Mouse (Mus musculus) hindbrain, embryonic 10.5 days (tissue): ENCODE results near the gene Zfp277. TPM values are rescaled to one million over a fixed set of nuclear protein-coding genes. Genes with fewer than 3 reads are reported as not detected.
A peak's percentile ranks its signal among the peaks of the same experiment; 100 is the strongest.

ENCODE experiments used
- DNase-seq: peaks from one replicate; pipeline ENCODE4 v3.0.0-alpha.2; 2017; ENCODE audit warnings: low spot score
- H3K27ac ChIP-seq: fragments of 300-500 bp; sonication (generic); 2 replicates; pipeline ENCODE4 v1.5.1; 2016; ENCODE audit warnings: mild to moderate bottlenecking, moderate library complexity
- H3K27me3 ChIP-seq: fragments of 300-500 bp; sonication (generic); 2 replicates; pipeline ENCODE4 v1.6.1; 2016; ENCODE audit warnings: mild to moderate bottlenecking; ENCODE audit not compliant: poor library complexity, insufficient read depth, severe bottlenecking
- H3K36me3 ChIP-seq: fragments of 300-500 bp; sonication (generic); 2 replicates; pipeline ENCODE4 v1.6.1; 2016; ENCODE audit warnings: mild to moderate bottlenecking, moderate library complexity
- H3K4me1 ChIP-seq: fragments of 300-500 bp; sonication (generic); replicated peaks from 2 replicates; pipeline ENCODE4 v1.6.1; 2016; ENCODE audit warnings: mild to moderate bottlenecking
- H3K4me3 ChIP-seq: fragments of 300-500 bp; sonication (generic); 2 replicates; pipeline ENCODE4 v1.5.1; 2016; ENCODE audit warnings: mild to moderate bottlenecking, moderate library complexity
- H3K9me3 ChIP-seq: fragments of 300-500 bp; sonication (generic); 2 replicates; pipeline ENCODE4 v1.6.1; 2016; ENCODE audit warnings: mild to moderate bottlenecking, moderate library complexity
- WGBS: fragments of 180-500 bp; shearing (Covaris S2); methylation state at CpG from one replicate; pipeline ENCODE4 v1.1.7; 2016; 5-methylcytosine and 5-hydroxymethylcytosine counted together
- polyA plus RNA-seq: library from polyadenylated mRNA; unstranded; fragments of >200 nt; fragmentation: Nextera tagmentation; extraction: Ambion mirVana; gene quantifications from 2 replicates; pipeline ENCODE4 v1.2.1, GENCODE M21; 2016

Zfp277 gene
- 36.0 and 37.8 TPM in 2 replicates for polyA plus RNA-seq

- under 1% methylated on average over 79 of the region's 80 CpGs for WGBS
- Histone ChIP-seq H3K27ac (peak within 1 kb of the TSS; percentile 94), H3K9me3 (no peaks in the 10 kb centered on the region), H3K4me3 (peak within 1 kb of the TSS; percentile 82), H3K36me3 (no peaks in the 10 kb centered on the region), H3K4me1 (peaks cover 45% of the 10 kb centered on the region), H3K27me3 (no peaks in the 10 kb centered on the region)
- peak; percentile 99 for DNase-seq
Observed at GRCm38 (mm10) chr12:40445648-40446449, at the start of gene Zfp277, which contains the start of gene Dock4. TSS of gene Zfp277 (minus strand) at chr12:40445902. TSS of gene Dock4 (plus strand) at chr12:40445952.

- no peak overlapping the region for H3K4me3 ChIP-seq
- 60% methylated on average over 12 of the region's 12 CpGs for WGBS
- H3K36me3 ChIP-seq, result no peaks in the 10 kb centered on the region
- H3K27me3 ChIP-seq, result no peaks in the 10 kb centered on the region
- no peaks in the 10 kb centered on the region for H3K9me3 ChIP-seq
- H3K4me1 ChIP-seq, result peaks cover 34% of the 10 kb centered on the region
- no peak overlapping the region for H3K27ac ChIP-seq
- no peak for DNase-seq
Observed at GRCm38 (mm10) chr12:40486047-40486837, 40.5 kb upstream of the Zfp277 start.

GRCm38 (mm10) chr12:40485210-40485609 lies 39.5 kb upstream of the Zfp277 start:
- Histone ChIP-seq H3K27ac (no peak overlapping the region), H3K4me1 (peaks cover 36% of the 10 kb centered on the region), H3K36me3 (no peaks in the 10 kb centered on the region), H3K9me3 (no peaks in the 10 kb centered on the region), H3K4me3 (no peak overlapping the region), H3K27me3 (no peaks in the 10 kb centered on the region)
- WGBS, result 92% methylated on average over 1 of the region's 1 CpGs
- DNase-seq, result no peak

GRCm38 (mm10) chr12:40484224-40484623 lies 38.5 kb upstream of the Zfp277 start:
- H3K4me3 ChIP-seq, result no peak overlapping the region
- WGBS, result 29% methylated on average over 3 of the region's 3 CpGs
- H3K27me3 ChIP-seq, result no peaks in the 10 kb centered on the region
- H3K27ac ChIP-seq, result no peak overlapping the region
- DNase-seq, result no peak
- H3K36me3 ChIP-seq, result no peaks in the 10 kb centered on the region
- H3K9me3 ChIP-seq, result no peaks in the 10 kb centered on the region
- peaks cover 38% of the 10 kb centered on the region for H3K4me1 ChIP-seq

GRCm38 (mm10) chr12:40477621-40478452 lies 32.1 kb upstream of the Zfp277 start:
- no peak for DNase-seq
- no peaks in the 10 kb centered on the region for H3K27me3 ChIP-seq

GRCm38 (mm10) chr12:40473709-40474108 lies 28.0 kb upstream of the Zfp277 start:
- Histone ChIP-seq H3K27me3 (no peaks in the 10 kb centered on the region), H3K4me1 (peaks cover 44% of the 10 kb centered on the region), H3K4me3 (no peak overlapping the region), H3K9me3 (no peaks in the 10 kb centered on the region), H3K36me3 (no peaks in the 10 kb centered on the region), H3K27ac (peak overlapping the region; percentile 12; the same call in 1 of the 2 replicates)
- 61% methylated on average over 2 of the region's 2 CpGs for WGBS
- no peak for DNase-seq

More at GRCm38 (mm10) chr12:40477621-40478452, 32.1 kb upstream of the Zfp277 start:
- no peak overlapping the region for H3K27ac ChIP-seq
- peaks cover 35% of the 10 kb centered on the region for H3K4me1 ChIP-seq
- H3K36me3 ChIP-seq, result no peaks in the 10 kb centered on the region
- WGBS, result 58% methylated on average over 8 of the region's 8 CpGs
- H3K4me3 ChIP-seq, result no peak overlapping the region
- no peaks in the 10 kb centered on the region for H3K9me3 ChIP-seq

GRCm38 (mm10) chr12:40471649-40472399 lies 26.1 kb upstream of the Zfp277 start:
- H3K27ac ChIP-seq, result no peak overlapping the region
- no peaks in the 10 kb centered on the region for H3K27me3 ChIP-seq
- WGBS, result 65% methylated on average over 11 of the region's 11 CpGs
- DNase-seq, result no peak
- no peaks in the 10 kb centered on the region for H3K36me3 ChIP-seq
- H3K4me3 ChIP-seq, result no peak overlapping the region
- no peaks in the 10 kb centered on the region for H3K9me3 ChIP-seq
- peaks cover 36% of the 10 kb centered on the region for H3K4me1 ChIP-seq

- peaks cover 53% of the 10 kb centered on the region for H3K4me1 ChIP-seq
- no peaks in the 10 kb centered on the region for H3K27me3 ChIP-seq
- no peaks in the 10 kb centered on the region for H3K9me3 ChIP-seq
- DNase-seq, result no peak
- 79% methylated on average over 5 of the region's 5 CpGs for WGBS
- H3K27ac ChIP-seq, result no peak overlapping the region
- no peaks in the 10 kb centered on the region for H3K36me3 ChIP-seq
- H3K4me3 ChIP-seq, result no peak overlapping the region
Observed at GRCm38 (mm10) chr12:40469009-40469408, 23.3 kb upstream of the Zfp277 start.

GRCm38 (mm10) chr12:40468235-40468634 lies 22.5 kb upstream of the Zfp277 start:
- DNase-seq, result no peak
- Histone ChIP-seq H3K4me3 (no peak overlapping the region), H3K4me1 (peaks cover 53% of the 10 kb centered on the region), H3K27ac (no peak overlapping the region), H3K27me3 (no peaks in the 10 kb centered on the region), H3K9me3 (no peaks in the 10 kb centered on the region), H3K36me3 (no peaks in the 10 kb centered on the region)
- WGBS, result 94% methylated on average over 4 of the region's 4 CpGs

GRCm38 (mm10) chr12:40464282-40464681 lies 18.6 kb upstream of the Zfp277 start:
- 64% methylated on average over 6 of the region's 6 CpGs for WGBS
- H3K4me1 ChIP-seq, result peaks cover 52% of the 10 kb centered on the region

GRCm38 (mm10) chr12:40463828-40464227 lies 18.1 kb upstream of the Zfp277 start:
- no peak overlapping the region for H3K4me3 ChIP-seq

More at GRCm38 (mm10) chr12:40464282-40464681, 18.6 kb upstream of the Zfp277 start:
- H3K27ac ChIP-seq, result peak overlapping the region; percentile 64
- no peaks in the 10 kb centered on the region for H3K9me3 ChIP-seq
- no peak for DNase-seq
- no peaks in the 10 kb centered on the region for H3K36me3 ChIP-seq
- no peak overlapping the region for H3K4me3 ChIP-seq
- no peaks in the 10 kb centered on the region for H3K27me3 ChIP-seq

More at GRCm38 (mm10) chr12:40463828-40464227, 18.1 kb upstream of the Zfp277 start:
- Histone ChIP-seq H3K27ac (peak overlapping the region; percentile 64), H3K4me1 (peaks cover 56% of the 10 kb centered on the region), H3K36me3 (no peaks in the 10 kb centered on the region), H3K9me3 (no peaks in the 10 kb centered on the region), H3K27me3 (no peaks in the 10 kb centered on the region)
- 60% methylated on average over 2 of the region's 2 CpGs for WGBS
- DNase-seq, result no peak
